Mouse (Mus musculus) forebrain, embryonic 16.5 days (tissue): ENCODE results near the gene Tpst2. TPM values are rescaled to one million over a fixed set of nuclear protein-coding genes. Genes with fewer than 3 reads are reported as not detected.

Experiments used
- ATAC-seq: fragments of 200-750 bp; cut with Nextera tagmentation; 2 replicates; pipeline ENCODE4 v1.8.0; 2017; ENCODE audit warnings: mild to moderate bottlenecking, moderate library complexity
- H3K27ac ChIP-seq: fragments of 300-500 bp; sonication (generic); 2 replicates; pipeline ENCODE4 v1.5.1; 2014; ENCODE audit warnings: low read length, control low read depth
- H3K27me3 ChIP-seq: fragments of 300-500 bp; sonication (generic); replicated peaks from 2 replicates; pipeline ENCODE4 v1.6.1; 2014; ENCODE audit warnings: low read length; ENCODE audit not compliant: control insufficient read depth, insufficient read depth
- H3K36me3 ChIP-seq: fragments of 300-500 bp; sonication (generic); 2 replicates; pipeline ENCODE4 v1.6.1; 2014; ENCODE audit not compliant: control insufficient read depth, insufficient read depth
- H3K4me1 ChIP-seq: fragments of 300-500 bp; sonication (generic); replicated peaks from 2 replicates; pipeline ENCODE4 v1.6.1; 2014; ENCODE audit warnings: low read length; ENCODE audit not compliant: control insufficient read depth, insufficient read depth
- H3K4me2 ChIP-seq: fragments of 300-500 bp; sonication (generic); 2 replicates; pipeline ENCODE4 v1.6.1; 2014; ENCODE audit warnings: mild to moderate bottlenecking, low read length, control low read depth
- H3K4me3 ChIP-seq: fragments of 300-500 bp; sonication (generic); replicated peaks from 2 replicates; pipeline ENCODE4 v1.5.1; 2014; ENCODE audit warnings: mild to moderate bottlenecking, low read length, control low read depth
- H3K9ac ChIP-seq: fragments of 300-500 bp; sonication (generic); replicated peaks from 2 replicates; pipeline ENCODE4 v1.6.1; 2014; ENCODE audit warnings: low read depth, low read length, control low read depth
- H3K9me3 ChIP-seq: fragments of 300-500 bp; sonication (generic); 2 replicates; pipeline ENCODE4 v1.6.1; 2016; ENCODE audit warnings: low read length; ENCODE audit not compliant: control insufficient read depth
- WGBS: fragments of 180-500 bp; shearing (Covaris S2); extraction: QIAGEN DNeasy Blood & Tissue Kit; methylation state at CpG from one replicate; pipeline ENCODE4 v1.1.7; 2014; 5-methylcytosine and 5-hydroxymethylcytosine counted together
- polyA plus RNA-seq: library from polyadenylated mRNA; unstranded; fragments of >200 nt; fragmentation: Nextera tagmentation; extraction: Ambion mirVana; gene quantifications from 2 replicates; pipeline ENCODE4 v1.2.1, GENCODE M21; 2015

The Tpst2 gene
- polyA plus RNA-seq, 1 experiment from 2014 or later = 30.2 TPM

DNA sequence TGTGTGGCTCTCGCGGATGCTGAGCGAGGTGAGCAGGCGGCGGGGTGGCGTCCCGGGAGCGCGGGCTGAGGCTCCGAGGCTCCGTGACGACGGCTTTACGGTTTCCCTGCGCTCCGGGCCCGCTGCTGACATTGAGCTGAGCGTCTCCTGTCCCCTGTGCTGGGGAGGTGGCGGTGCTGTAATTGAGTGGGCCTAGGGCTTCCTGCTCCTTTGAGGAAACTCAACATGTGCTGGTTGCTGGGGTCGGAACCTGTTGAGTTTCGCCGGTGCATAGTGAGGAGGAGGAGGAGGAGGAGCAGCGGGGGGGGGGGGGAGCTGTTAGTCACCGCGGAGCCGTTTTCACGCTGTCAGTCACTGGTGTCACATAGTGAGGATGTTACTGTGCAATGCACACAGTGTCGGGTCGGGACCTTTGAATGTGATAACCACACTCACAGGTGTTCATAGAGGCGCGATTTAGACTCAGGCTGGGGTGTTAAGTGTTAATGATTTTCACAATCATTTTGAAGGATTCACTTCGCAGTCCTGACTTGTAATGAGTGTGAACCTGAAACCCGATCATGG, 50.0 kb downstream of the Tpst2 start:
- Histone ChIP-seq H3K4me3 (peak overlapping the region; percentile 98), H3K27me3 (no peaks in the 10 kb centered on the region), H3K9me3 (no peaks in the 10 kb centered on the region), H3K9ac (peak overlapping the region; percentile 86), H3K4me2 (peak overlapping the region; percentile 76), H3K36me3 (peaks cover 24% of the 10 kb centered on the region), H3K27ac (no peak overlapping the region; the same call in 1 of the 2 replicates), H3K4me1 (peaks cover 18% of the 10 kb centered on the region)
- peak; percentile 69 for ATAC-seq
- 1% methylated on average over 33 of the region's 33 CpGs for WGBS

- no peak for ATAC-seq
- no peak overlapping the region for H3K4me3 ChIP-seq
- peaks cover 18% of the 10 kb centered on the region for H3K4me1 ChIP-seq
- 93% methylated on average over 15 of the region's 15 CpGs for WGBS
- peaks cover 31% of the 10 kb centered on the region for H3K36me3 ChIP-seq
- no peaks in the 10 kb centered on the region for H3K9me3 ChIP-seq
- no peak overlapping the region for H3K4me2 ChIP-seq
- no peak overlapping the region for H3K27ac ChIP-seq
- H3K27me3 ChIP-seq = no peaks in the 10 kb centered on the region
- H3K9ac ChIP-seq = no peak overlapping the region
These were observed 51.4 kb downstream of the Tpst2 start for GRCm38 (mm10) chr5:112327854-112328253.

GRCm38 (mm10) chr5:112329805-112330564, 53.5 kb downstream of the Tpst2 start:
- Histone ChIP-seq H3K27me3 (no peaks in the 10 kb centered on the region), H3K27ac (no peak overlapping the region), H3K9ac (no peak overlapping the region), H3K4me1 (peaks cover 18% of the 10 kb centered on the region), H3K9me3 (no peaks in the 10 kb centered on the region), H3K4me3 (no peak overlapping the region), H3K4me2 (no peak overlapping the region), H3K36me3 (peaks cover 44% of the 10 kb centered on the region)
- no peak for ATAC-seq
- WGBS = 95% methylated on average over 14 of the region's 14 CpGs

GRCm38 (mm10) chr5:112335473-112335872, 59.0 kb downstream of the Tpst2 start:
- Histone ChIP-seq H3K9me3 (no peaks in the 10 kb centered on the region), H3K9ac (no peak overlapping the region), H3K36me3 (peaks cover 61% of the 10 kb centered on the region), H3K4me2 (no peak overlapping the region), H3K4me1 (no peaks in the 10 kb centered on the region), H3K27ac (no peak overlapping the region), H3K27me3 (no peaks in the 10 kb centered on the region), H3K4me3 (no peak overlapping the region)
- 26% methylated on average over 2 of the region's 2 CpGs for WGBS
- no peak for ATAC-seq

- ATAC-seq = no peak
- no peak overlapping the region for H3K27ac ChIP-seq
- H3K9ac ChIP-seq = no peak overlapping the region
- no peak overlapping the region for H3K4me3 ChIP-seq
- H3K4me1 ChIP-seq = peaks cover 6% of the 10 kb centered on the region
- H3K36me3 ChIP-seq = peaks cover 49% of the 10 kb centered on the region
- 94% methylated on average over 22 of the region's 22 CpGs for WGBS
- H3K27me3 ChIP-seq = no peaks in the 10 kb centered on the region
- H3K4me2 ChIP-seq = no peak overlapping the region
- no peaks in the 10 kb centered on the region for H3K9me3 ChIP-seq
These were observed 60.5 kb downstream of the Tpst2 start for GRCm38 (mm10) chr5:112337004-112337403.

DNA sequence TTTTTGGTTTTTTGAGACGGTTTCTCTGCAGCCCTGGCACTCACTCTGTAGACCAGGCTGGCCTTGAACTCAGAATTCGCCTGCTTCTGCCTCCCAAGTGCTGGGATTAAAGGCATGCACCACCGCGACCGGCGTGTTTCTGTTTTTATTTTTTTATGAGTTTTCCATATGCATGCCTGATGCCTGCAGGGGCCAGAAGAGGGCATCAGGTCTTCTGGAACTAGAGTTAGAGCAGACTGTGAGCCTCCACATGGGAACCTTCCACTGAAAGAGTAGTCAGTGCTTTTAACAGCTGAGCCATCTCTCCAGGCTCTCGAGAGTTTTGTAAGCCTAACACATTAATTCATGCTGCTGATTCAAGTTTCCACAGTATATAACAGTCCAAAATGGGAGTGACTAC, 62.7 kb downstream of the Tpst2 start:
- Histone ChIP-seq H3K9ac (no peak overlapping the region), H3K36me3 (peaks cover 38% of the 10 kb centered on the region), H3K4me3 (no peak overlapping the region), H3K4me1 (peaks cover 19% of the 10 kb centered on the region), H3K9me3 (no peaks in the 10 kb centered on the region), H3K4me2 (no peak overlapping the region), H3K27me3 (no peaks in the 10 kb centered on the region), H3K27ac (no peak overlapping the region)
- ATAC-seq = no peak
- 72% methylated on average over 7 of the region's 7 CpGs for WGBS

DNA sequence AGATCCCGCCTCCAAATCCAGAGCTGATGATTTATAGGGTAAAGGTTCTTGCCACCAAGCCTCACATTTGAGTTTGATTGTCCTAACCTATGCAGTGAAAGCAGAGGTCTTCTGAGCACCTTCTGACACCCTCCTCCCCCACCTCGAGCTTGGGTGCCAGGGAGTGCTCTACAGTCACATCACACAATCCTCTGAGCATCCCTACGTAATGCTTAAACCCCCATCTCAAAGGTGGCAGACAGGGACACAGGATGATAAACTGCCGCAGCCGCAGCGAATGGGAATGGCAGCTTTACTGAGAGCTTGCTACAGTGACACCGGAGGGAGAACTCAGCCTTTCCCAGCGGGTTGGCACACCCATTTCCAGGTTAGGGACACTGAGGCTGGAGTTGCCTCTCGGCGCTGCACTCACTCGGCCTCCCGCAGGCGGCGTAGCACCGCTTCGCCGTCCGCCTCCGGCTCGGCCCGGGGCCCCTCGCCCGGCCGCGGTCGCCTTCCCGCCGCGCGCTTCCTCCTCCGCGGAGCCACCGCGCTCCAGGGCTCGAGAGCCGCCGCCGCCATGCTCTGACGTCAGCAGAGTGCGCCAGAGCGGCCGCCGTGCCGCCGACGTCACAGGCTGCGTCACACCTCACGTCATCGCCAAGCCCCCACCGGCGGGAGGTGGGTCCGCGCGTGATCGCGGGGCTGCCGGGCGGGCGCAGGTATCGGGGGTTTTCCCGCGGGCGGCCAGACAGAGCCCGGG, 66.1 kb downstream of the Tpst2 start, which contains the start of the genes Srrd and Hps4:
TSS of gene Srrd (minus strand) at position 578 of the 742 bp plus-strand sequence.
TSS of gene Hps4 (plus strand) at position 621 of the 742 bp plus-strand sequence.
- peaks cover 10% of the 10 kb centered on the region for H3K36me3 ChIP-seq
- 2% methylated on average over 45 of the region's 64 CpGs for WGBS
- peak within 1 kb of the TSS; percentile 46; the same call in 1 of the 2 replicates for H3K27ac ChIP-seq
- H3K4me3 ChIP-seq = peak within 1 kb of the TSS; percentile 61
- no peaks in the 10 kb centered on the region for H3K27me3 ChIP-seq
- no peaks in the 10 kb centered on the region for H3K9me3 ChIP-seq
- H3K4me1 ChIP-seq = peaks cover 30% of the 10 kb centered on the region
- ATAC-seq = peak; percentile 85
- H3K4me2 ChIP-seq = peak within 1 kb of the TSS; percentile 84
- H3K9ac ChIP-seq = peak within 1 kb of the TSS; percentile 86

DNA sequence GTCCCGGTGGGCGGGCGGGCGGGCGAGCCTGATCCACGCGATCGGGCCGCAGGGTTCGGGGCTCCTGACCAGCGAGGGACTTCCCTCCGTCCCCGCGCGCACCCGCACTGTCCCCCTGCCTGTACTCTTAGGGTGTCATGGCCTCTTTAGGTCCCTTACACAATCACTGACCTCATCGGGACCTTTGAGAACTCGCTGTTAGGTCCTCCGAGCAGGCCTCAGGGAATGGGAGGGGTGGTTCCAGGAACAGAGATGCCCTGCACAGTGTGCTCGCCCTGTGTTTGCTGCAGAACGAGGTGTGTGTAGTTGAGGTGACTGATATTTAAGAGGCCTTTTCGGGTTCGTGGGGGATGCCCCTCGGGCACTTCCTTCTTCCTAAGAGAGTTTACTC, 66.7 kb downstream of the Tpst2 start:
- Histone ChIP-seq H3K4me1 (peaks cover 30% of the 10 kb centered on the region), H3K36me3 (peaks cover 5% of the 10 kb centered on the region), H3K9ac (peak overlapping the region; percentile 86), H3K27me3 (no peaks in the 10 kb centered on the region), H3K27ac (0 out of 2 replicates have a peak overlapping the region, but pooled peaks have one; percentile 38), H3K4me2 (peak overlapping the region; percentile 84), H3K9me3 (no peaks in the 10 kb centered on the region), H3K4me3 (peak overlapping the region; percentile 61)
- peak; percentile 69 for ATAC-seq
- WGBS = under 1% methylated on average over 23 of the region's 24 CpGs
